Mouse (Mus musculus): ENCODE results near the gene 1700013F07Rik.
"Not testable (repeated sequence)": the region's sequence is repeated elsewhere in the genome, so short reads cannot be mapped to it uniquely, and the experiment has no call there.

Gene 1700013F07Rik

GRCm38 (mm10) chr3:108554111-108554561 lies 20.2 kb downstream of the 1700013F07Rik start:
- peak; percentile 44 for DNase-seq (ENCODE audit: low spot score)

- DNase-seq (ENCODE audit: low spot score), result peak; percentile 91
Measured at GRCm38 (mm10) chr3:108554587-108555312, 20.8 kb downstream of the 1700013F07Rik start.

GRCm38 (mm10) chr3:108557888-108558287 lies 23.9 kb downstream of the 1700013F07Rik start:
- no peak for DNase-seq (ENCODE audit: low spot score)

GRCm38 (mm10) chr3:108562133-108562730 lies 28.3 kb downstream of the 1700013F07Rik start, which contains the start of gene Tmem167b:
Tmem167b (minus strand) TSS chr3:108562466.
- peak; percentile 94 for DNase-seq (ENCODE audit: low spot score)

GRCm38 (mm10) chr3:108562777-108563271 lies 28.9 kb downstream of the 1700013F07Rik start:
- DNase-seq (ENCODE audit: low spot score), result no peak

- DNase-seq (ENCODE audit: low spot score), result peak; percentile 68
Measured at GRCm38 (mm10) chr3:108563309-108563708, 29.4 kb downstream of the 1700013F07Rik start.

GRCm38 (mm10) chr3:108567990-108568877 lies 34.3 kb downstream of the 1700013F07Rik start:
- no peak for DNase-seq (ENCODE audit: low spot score)

GRCm38 (mm10) chr3:108569636-108570035 lies 35.7 kb downstream of the 1700013F07Rik start:
- not testable (repeated sequence) for DNase-seq (ENCODE audit: low spot score)

- DNase-seq (ENCODE audit: low spot score), result no peak
Measured at GRCm38 (mm10) chr3:108570813-108571212, 36.9 kb downstream of the 1700013F07Rik start.

GRCm38 (mm10) chr3:108571443-108572294 lies 37.7 kb downstream of the 1700013F07Rik start, which contains the start of gene Taf13:
Taf13 (plus strand) TSS chr3:108571698.
- peak; percentile 95 for DNase-seq (ENCODE audit: low spot score)

- DNase-seq (ENCODE audit: low spot score), result no peak
Measured at GRCm38 (mm10) chr3:108572309-108573010, 38.5 kb downstream of the 1700013F07Rik start.

- no peak for DNase-seq (ENCODE audit: low spot score)
Measured at GRCm38 (mm10) chr3:108574018-108574417, 40.1 kb downstream of the 1700013F07Rik start.

GRCm38 (mm10) chr3:108584580-108584979 lies 50.6 kb downstream of the 1700013F07Rik start:
- DNase-seq (ENCODE audit: low spot score), result no peak

- no peak for DNase-seq (ENCODE audit: low spot score)
Measured at GRCm38 (mm10) chr3:108588446-108588845, 54.5 kb downstream of the 1700013F07Rik start.

- peak; percentile 90 for DNase-seq (ENCODE audit: low spot score)
Measured at GRCm38 (mm10) chr3:108590786-108591529, 57.0 kb downstream of the 1700013F07Rik start, which contains the start of gene Wdr47. Wdr47 (plus strand) TSS chr3:108591279.

GRCm38 (mm10) chr3:108591530-108592522 lies 57.9 kb downstream of the 1700013F07Rik start:
- no peak for DNase-seq (ENCODE audit: low spot score)

Measured in urinary bladder, postnatal 25 days (tissue).